Mouse (Mus musculus): ENCODE results near the gene Txlna. TPM values are rescaled to one million over a fixed set of nuclear protein-coding genes. Genes with fewer than 3 reads are reported as not detected.

Gene Txlna
- total and polyA plus RNA-seq, 3 experiments, result 68.9 to 69.5 TPM; not detected in 1

Other genes starting within 250 kb of the Txlna start
- gene Zbtb8b, start 200.2 kb downstream of the Txlna start, total RNA-seq (2012; rRNA removed), result 0.08 and 0.16 TPM in 2 replicates
- under 1 TPM in 1 of 2 experiments, not detected in 1; 0.29 TPM for gene Zbtb8b, start 200.2 kb downstream of the Txlna start, polyA plus RNA-seq (2012; ENCODE audit: insufficient read depth in 1 of 2, insufficient read length in 2 of 2, low read depth in 1 of 2, low replicate concordance in 2 of 2, missing spikeins in 1 of 2)
- gene Bsdc1, start 179.5 kb downstream of the Txlna start, total RNA-seq (2012; rRNA removed), result 14.1 TPM in 2 replicates
- 10 to 100 TPM in 1 of 2 experiments, not detected in 1; 19.2 TPM for gene Bsdc1, start 179.5 kb downstream of the Txlna start, polyA plus RNA-seq (2012; ENCODE audit: insufficient read depth in 1 of 2, insufficient read length in 2 of 2, low read depth in 1 of 2, low replicate concordance in 2 of 2, missing spikeins in 1 of 2)
- gene Tssk3, start 150.0 kb downstream of the Txlna start, total RNA-seq (2012; rRNA removed), result not detected in 2 replicates
- gene Tssk3, start 150.0 kb downstream of the Txlna start, polyA plus RNA-seq (2012; ENCODE audit: insufficient read depth in 1 of 2, insufficient read length in 2 of 2, low read depth in 1 of 2, low replicate concordance in 2 of 2, missing spikeins in 1 of 2), result not detected
- gene Fam229a, start 149.9 kb downstream of the Txlna start, total RNA-seq (2012; rRNA removed), result not detected in 2 replicates
- not detected for gene Fam229a, start 149.9 kb downstream of the Txlna start, polyA plus RNA-seq (2012; ENCODE audit: insufficient read depth in 1 of 2, insufficient read length in 2 of 2, low read depth in 1 of 2, low replicate concordance in 2 of 2, missing spikeins in 1 of 2)
- gene Marcksl1, start 127.5 kb downstream of the Txlna start, total RNA-seq (2012; rRNA removed), result 25.3 and 26.9 TPM in 2 replicates
- gene Marcksl1, start 127.5 kb downstream of the Txlna start, polyA plus RNA-seq (2012; ENCODE audit: insufficient read depth in 1 of 2, insufficient read length in 2 of 2, low read depth in 1 of 2, low replicate concordance in 2 of 2, missing spikeins in 1 of 2), result 10 to 100 TPM in 1 of 2 experiments, not detected in 1; 62.7 TPM
- gene Hdac1, start 98.4 kb downstream of the Txlna start, total RNA-seq (2012; rRNA removed), result 38.9 and 47.9 TPM in 2 replicates
- gene Hdac1, start 98.4 kb downstream of the Txlna start, polyA plus RNA-seq (2012; ENCODE audit: insufficient read depth in 1 of 2, insufficient read length in 2 of 2, low read depth in 1 of 2, low replicate concordance in 2 of 2, missing spikeins in 1 of 2), result 100 to 1,000 TPM; 108 to 185 TPM
- 2.7 and 3.6 TPM in 2 replicates for gene Lck, start 67.4 kb downstream of the Txlna start, total RNA-seq (2012; rRNA removed)
- gene Lck, start 67.4 kb downstream of the Txlna start, polyA plus RNA-seq (2012; ENCODE audit: insufficient read depth in 1 of 2, insufficient read length in 2 of 2, low read depth in 1 of 2, low replicate concordance in 2 of 2, missing spikeins in 1 of 2), result 1 to 10 TPM in 1 of 2 experiments, not detected in 1; 6.9 TPM
- not detected in 2 replicates for gene Fam167b, start 62.5 kb downstream of the Txlna start, total RNA-seq (2012; rRNA removed)
- gene Fam167b, start 62.5 kb downstream of the Txlna start, polyA plus RNA-seq (2012; ENCODE audit: insufficient read depth in 1 of 2, insufficient read length in 2 of 2, low read depth in 1 of 2, low replicate concordance in 2 of 2, missing spikeins in 1 of 2), result not detected
- 766 and 806 TPM in 2 replicates for gene Eif3i, start 40.4 kb downstream of the Txlna start, total RNA-seq (2012; rRNA removed)
- gene Eif3i, start 40.4 kb downstream of the Txlna start, polyA plus RNA-seq (2012; ENCODE audit: insufficient read depth in 1 of 2, insufficient read length in 2 of 2, low read depth in 1 of 2, low replicate concordance in 2 of 2, missing spikeins in 1 of 2), result 100 to 1,000 TPM; 396 to 730 TPM
- gene Tmem234, start 40.4 kb downstream of the Txlna start, total RNA-seq (2012; rRNA removed), result 140 and 148 TPM in 2 replicates
- 100 to 1,000 TPM in 1 of 2 experiments, not detected in 1; 220 TPM for gene Tmem234, start 40.4 kb downstream of the Txlna start, polyA plus RNA-seq (2012; ENCODE audit: insufficient read depth in 1 of 2, insufficient read length in 2 of 2, low read depth in 1 of 2, low replicate concordance in 2 of 2, missing spikeins in 1 of 2)
- 0.26 TPM in 1 of 2 replicates, not detected in the other for gene Dcdc2b, start 26.8 kb downstream of the Txlna start, total RNA-seq (2012; rRNA removed)
- 1 to 10 TPM in 1 of 2 experiments, not detected in 1; 1.3 TPM for gene Dcdc2b, start 26.8 kb downstream of the Txlna start, polyA plus RNA-seq (2012; ENCODE audit: insufficient read depth in 1 of 2, insufficient read length in 2 of 2, low read depth in 1 of 2, low replicate concordance in 2 of 2, missing spikeins in 1 of 2)
- 13.6 and 15.4 TPM in 2 replicates for gene Iqcc, start 22.0 kb downstream of the Txlna start, total RNA-seq (2012; rRNA removed)
- 10 to 100 TPM in 1 of 2 experiments, not detected in 1; 18.5 TPM for gene Iqcc, start 22.0 kb downstream of the Txlna start, polyA plus RNA-seq (2012; ENCODE audit: insufficient read depth in 1 of 2, insufficient read length in 2 of 2, low read depth in 1 of 2, low replicate concordance in 2 of 2, missing spikeins in 1 of 2)
- 18.3 and 21.4 TPM in 2 replicates for gene Ccdc28b, start 17.1 kb downstream of the Txlna start, total RNA-seq (2012; rRNA removed)
- gene Ccdc28b, start 17.1 kb downstream of the Txlna start, polyA plus RNA-seq (2012; ENCODE audit: insufficient read depth in 1 of 2, insufficient read length in 2 of 2, low read depth in 1 of 2, low replicate concordance in 2 of 2, missing spikeins in 1 of 2), result 10 to 100 TPM in 1 of 2 experiments, not detected in 1; 29.1 TPM
- 15.9 and 18.0 TPM in 2 replicates for gene Kpna6, start 31.7 kb upstream of the Txlna start, total RNA-seq (2012; rRNA removed)
- gene Kpna6, start 31.7 kb upstream of the Txlna start, polyA plus RNA-seq (2012; ENCODE audit: insufficient read depth in 1 of 2, insufficient read length in 2 of 2, low read depth in 1 of 2, low replicate concordance in 2 of 2, missing spikeins in 1 of 2), result 10 to 100 TPM; 19.6 to 66.5 TPM
- gene Tmem39b, start 55.8 kb upstream of the Txlna start, total RNA-seq (2012; rRNA removed), result 12.2 and 14.7 TPM in 2 replicates
- gene Tmem39b, start 55.8 kb upstream of the Txlna start, polyA plus RNA-seq (2012; ENCODE audit: insufficient read depth in 1 of 2, insufficient read length in 2 of 2, low read depth in 1 of 2, low replicate concordance in 2 of 2, missing spikeins in 1 of 2), result 10 to 100 TPM; 55.2 to 81.0 TPM
- gene Khdrbs1, start 101.2 kb upstream of the Txlna start, total RNA-seq (2012; rRNA removed), result 56.5 and 63.2 TPM in 2 replicates
- gene Khdrbs1, start 101.2 kb upstream of the Txlna start, polyA plus RNA-seq (2012; ENCODE audit: insufficient read depth in 1 of 2, insufficient read length in 2 of 2, low read depth in 1 of 2, low replicate concordance in 2 of 2, missing spikeins in 1 of 2), result 100 to 1,000 TPM in 1 of 2 experiments, 10 to 100 TPM in 1; 77.6 to 141 TPM
- gene Ptp4a2, start 170.2 kb upstream of the Txlna start, total RNA-seq (2012; rRNA removed), result 119 and 124 TPM in 2 replicates
- gene Ptp4a2, start 170.2 kb upstream of the Txlna start, polyA plus RNA-seq (2012; ENCODE audit: insufficient read depth in 1 of 2, insufficient read length in 2 of 2, low read depth in 1 of 2, low replicate concordance in 2 of 2, missing spikeins in 1 of 2), result 100 to 1,000 TPM; 118 to 619 TPM

Measured in MEL (cell line).